Mouse (Mus musculus): ENCODE results near the gene Pomt1.
A peak's percentile ranks its signal among the peaks of the same experiment; 100 is the strongest.
"Not testable (repeated sequence)": the region's sequence is repeated elsewhere in the genome, so short reads cannot be mapped to it uniquely, and the experiment has no call there.

The Pomt1 gene

DNA sequence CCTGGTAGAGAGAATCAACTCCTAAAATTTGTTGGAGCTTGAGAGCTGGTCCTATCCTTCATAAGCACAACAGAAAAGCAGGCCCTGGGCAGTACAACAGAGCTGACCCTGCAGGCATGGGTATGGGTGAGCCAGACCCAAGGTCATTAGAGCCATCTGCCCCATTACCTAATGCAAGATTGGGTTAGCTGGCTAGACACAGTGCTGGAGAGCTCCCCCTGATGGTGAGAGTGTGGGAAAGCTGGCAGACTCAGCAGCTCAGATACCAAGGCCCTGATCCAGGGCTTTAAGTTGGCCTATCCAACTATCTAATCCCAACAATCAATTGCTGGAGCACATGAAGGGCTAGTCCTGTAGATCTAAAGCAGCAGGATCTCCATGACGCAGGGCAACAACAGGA, 46.3 kb downstream of the Pomt1 start:
- DNase-seq (ENCODE audit: low spot score in 2 of 2), result peak; percentile 52 to 59

DNA sequence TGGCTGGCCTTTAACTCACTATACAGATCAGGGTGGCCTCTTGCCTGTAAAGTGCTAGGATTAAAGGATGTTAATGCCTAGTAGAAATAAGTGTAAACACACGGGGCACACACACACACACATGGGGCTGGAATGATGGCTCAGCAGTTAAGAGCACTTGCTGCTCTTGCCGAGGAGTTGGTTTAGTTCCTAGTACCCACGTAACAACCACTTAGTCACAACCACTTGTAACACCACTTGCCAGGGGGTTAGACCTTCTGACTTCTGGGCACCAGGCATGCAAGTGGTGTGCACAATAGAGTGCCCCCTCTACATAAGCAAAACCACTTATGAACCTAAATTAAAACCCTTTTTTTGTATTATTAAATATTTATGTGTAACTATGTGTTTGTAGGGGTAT, 47.6 kb downstream of the Pomt1 start:
- DNase-seq (ENCODE audit: low spot score in 2 of 2), result no peak

DNA sequence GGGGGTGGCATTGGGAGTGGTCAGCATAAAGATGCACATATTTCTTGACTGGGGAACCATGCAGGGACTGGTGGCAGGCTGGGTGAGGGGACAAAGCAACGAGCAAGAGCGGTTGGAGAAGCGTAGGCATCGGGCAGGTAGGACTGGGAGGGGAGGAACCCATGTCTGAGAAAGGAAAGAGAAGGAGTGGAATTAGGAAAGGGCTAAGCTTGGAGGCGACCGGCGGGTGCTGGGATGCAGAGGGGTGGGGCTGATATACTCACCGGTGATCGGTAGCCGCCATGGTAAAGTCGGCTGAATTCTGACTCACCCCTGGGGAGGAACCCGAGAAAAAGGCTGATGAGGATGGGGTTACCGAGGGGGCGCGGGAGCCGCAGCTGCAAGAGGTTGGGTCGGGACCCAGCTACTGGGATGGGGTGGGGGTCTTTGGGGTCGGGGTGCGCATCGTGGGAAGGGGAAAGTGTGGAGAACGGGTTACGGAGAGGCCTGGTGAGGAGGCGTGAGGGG, 51.0 kb downstream of the Pomt1 start, which contains the start of gene Golga2:
Gene Golga2 (plus strand): TSS at position 51 of the 507 bp plus-strand sequence.
- peak; percentile 12 to 32 for DNase-seq (ENCODE audit: low spot score in 2 of 2)

DNA sequence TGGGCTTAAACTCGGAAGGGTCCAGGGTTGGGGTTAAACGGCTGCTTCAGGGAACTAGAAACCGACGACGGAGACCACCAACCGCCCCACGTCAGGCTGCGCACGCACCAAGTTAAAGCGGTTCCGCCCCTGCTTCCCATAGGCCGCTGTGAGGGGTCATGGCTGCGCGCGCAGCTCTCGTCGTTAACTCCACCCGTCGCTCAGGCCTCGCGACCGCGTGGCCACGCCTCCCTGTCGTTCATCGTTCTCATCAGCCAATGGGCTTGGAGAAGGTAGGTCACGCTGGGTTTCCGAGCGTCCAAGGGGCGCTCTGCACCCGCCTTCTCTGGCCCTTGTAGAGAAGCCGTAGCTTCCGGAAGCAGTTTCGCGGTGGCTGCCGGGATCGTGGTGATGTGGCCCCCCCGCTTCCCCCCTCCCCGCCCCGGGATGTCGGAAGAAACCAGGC, 51.6 kb downstream of the Pomt1 start, which contains the start of gene Swi5:
Gene Swi5 (minus strand): TSS at position 153 of the 445 bp plus-strand sequence.
- DNase-seq (ENCODE audit: low spot score in 2 of 2), result peak; percentile 97 to 99

DNA sequence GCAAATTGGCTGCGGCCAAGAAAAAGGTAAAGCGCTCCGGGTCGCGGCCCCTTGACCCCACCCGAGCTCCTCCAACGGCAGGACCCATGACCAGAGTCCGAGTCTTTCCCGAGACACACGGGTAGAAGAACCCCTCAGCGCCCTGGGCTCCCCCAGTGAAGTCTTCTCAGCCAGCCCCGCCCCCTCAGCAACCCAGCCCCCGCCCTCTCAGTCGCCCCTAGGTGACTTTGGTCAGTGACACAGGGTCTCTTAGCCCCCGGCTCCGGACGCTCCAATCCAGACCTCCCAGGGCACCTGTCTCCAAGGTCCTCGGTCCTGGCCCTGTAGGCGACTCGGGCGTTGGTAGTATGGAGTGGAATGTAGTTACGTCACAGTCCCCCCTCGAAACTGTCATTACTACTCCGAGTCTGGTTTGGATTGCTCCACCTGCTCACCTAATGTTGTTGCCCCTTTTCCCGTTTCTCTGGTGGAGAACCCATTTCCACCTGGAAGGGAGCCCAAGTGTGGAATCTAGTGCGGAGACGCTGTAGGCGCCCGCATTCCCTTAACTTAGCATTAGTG, 52.1 kb downstream of the Pomt1 start:
- no peak for DNase-seq (ENCODE audit: low spot score in 2 of 2)

DNA sequence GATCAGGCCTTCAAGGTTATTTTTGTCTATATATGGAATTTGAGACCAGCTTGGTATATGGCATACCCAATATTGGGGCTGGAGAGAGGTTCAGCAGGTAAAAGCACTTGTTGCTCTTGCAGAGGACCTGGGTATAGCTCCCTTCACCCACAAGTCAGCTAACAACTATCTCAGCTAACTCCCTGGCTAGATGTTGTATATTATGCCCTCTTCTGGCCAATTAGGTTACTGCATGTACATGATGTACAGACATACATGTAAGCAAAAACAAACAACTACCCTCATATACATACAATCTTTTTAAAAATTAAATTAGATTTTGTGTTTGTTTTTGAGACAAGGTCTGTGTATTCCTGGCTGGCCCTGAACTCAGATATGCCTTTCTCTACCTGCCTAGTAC, 53.2 kb downstream of the Pomt1 start:
- DNase-seq (ENCODE audit: low spot score in 2 of 2), result peak; percentile 20 to 63

DNA sequence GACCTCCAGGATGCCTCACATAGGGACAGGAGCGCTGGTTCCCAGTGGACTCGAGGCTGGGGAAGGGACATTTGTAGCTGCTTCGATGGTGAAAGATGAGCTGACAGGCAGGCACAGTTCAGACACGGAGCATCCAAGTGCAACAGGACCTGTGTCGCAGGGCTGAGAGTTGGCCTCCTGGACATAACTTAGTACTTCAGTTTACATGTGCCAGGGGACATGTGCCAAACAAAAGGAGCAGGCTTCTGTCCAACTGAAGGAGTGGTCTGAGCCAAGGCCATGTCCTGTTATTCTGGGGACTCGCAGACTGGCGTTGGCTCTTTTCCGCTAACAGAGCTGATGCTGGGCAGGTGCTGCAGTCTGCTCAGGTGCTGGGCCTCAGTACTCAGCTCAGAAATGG, 58.0 kb downstream of the Pomt1 start:
- no peak for DNase-seq (ENCODE audit: low spot score in 2 of 2)

DNA sequence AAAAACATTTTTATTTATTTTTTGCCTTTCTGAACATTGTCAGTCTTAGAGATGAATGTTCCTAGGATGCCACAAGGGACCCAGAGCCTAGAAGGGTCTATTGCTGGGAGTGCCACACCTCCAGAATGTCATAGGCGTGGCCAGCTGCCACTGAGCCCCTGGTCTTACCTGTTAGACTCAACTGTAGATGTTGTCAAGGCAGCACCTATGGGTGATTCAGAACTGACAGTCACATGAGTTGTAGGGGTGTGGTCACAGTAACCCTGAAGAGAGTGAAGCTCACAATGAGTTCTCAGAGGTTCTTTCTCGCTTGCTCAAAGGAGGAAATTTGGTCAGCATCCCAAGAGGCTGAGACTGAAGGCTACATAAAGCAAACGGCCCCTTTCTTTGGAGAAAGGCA, 58.9 kb downstream of the Pomt1 start:
- DNase-seq (ENCODE audit: low spot score in 2 of 2), result no peak

DNA sequence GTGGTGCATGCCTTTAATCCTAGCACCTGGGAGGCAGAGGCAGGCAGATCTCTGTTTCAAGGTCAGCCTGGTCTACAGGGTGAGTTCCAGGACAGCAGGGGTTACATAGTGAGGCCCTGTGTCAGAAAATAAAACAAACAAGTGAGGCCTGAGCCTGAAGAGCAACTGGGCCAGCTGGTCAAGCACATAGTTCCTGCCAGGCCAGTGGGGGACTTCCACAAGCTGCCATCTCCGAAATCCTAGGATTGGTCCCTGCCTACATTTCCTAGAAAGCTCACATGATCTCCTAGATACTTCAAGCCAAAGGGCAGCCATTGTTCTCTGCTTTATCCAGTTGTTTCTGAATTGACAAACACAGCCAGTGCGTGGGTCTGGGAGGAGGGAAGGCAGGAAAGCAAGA, 59.5 kb downstream of the Pomt1 start:
- not testable (repeated sequence) for DNase-seq (ENCODE audit: low spot score in 2 of 2)

DNA sequence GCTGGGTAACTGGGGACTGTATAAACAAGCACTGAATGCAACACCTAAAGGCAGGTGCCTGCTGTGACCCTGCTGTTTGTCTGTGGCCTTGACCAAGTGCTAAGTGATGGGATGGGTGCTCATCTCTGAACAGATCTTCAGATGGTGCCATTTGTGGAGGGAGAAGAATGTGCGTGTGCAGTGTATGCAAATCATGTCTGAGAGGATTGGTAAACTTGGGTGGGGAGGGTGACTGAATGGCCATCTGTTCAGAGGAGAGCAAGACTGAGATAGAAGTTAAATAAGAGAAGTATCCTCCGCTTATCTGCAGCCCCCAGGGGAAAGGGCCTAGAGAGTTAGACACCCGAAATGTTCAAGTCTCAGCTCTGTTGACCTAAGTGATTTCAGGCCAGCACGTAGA, 63.1 kb downstream of the Pomt1 start:
- no peak for DNase-seq (ENCODE audit: low spot score in 2 of 2)

DNA sequence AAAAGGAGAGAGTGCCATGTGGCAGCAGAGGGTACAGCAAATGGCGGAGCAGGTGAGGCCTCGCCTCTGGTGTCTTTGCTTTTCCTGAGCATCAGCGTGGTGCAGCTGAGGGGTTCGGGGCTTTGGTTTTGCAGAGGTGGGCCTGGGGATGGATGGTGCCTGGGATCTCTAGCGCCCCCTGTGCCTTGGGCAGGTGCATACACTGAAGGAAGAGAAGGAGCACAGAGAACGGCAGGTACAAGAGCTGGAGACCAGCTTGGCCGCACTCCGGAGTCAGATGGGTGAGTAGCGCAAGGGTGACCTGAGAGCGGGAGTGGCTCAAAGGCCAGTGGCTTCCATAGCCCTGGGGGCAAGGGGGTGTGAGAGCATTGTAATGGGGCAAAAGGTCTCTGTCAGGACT, 66.6 kb downstream of the Pomt1 start:
- no peak for DNase-seq (ENCODE audit: low spot score in 2 of 2)

DNA sequence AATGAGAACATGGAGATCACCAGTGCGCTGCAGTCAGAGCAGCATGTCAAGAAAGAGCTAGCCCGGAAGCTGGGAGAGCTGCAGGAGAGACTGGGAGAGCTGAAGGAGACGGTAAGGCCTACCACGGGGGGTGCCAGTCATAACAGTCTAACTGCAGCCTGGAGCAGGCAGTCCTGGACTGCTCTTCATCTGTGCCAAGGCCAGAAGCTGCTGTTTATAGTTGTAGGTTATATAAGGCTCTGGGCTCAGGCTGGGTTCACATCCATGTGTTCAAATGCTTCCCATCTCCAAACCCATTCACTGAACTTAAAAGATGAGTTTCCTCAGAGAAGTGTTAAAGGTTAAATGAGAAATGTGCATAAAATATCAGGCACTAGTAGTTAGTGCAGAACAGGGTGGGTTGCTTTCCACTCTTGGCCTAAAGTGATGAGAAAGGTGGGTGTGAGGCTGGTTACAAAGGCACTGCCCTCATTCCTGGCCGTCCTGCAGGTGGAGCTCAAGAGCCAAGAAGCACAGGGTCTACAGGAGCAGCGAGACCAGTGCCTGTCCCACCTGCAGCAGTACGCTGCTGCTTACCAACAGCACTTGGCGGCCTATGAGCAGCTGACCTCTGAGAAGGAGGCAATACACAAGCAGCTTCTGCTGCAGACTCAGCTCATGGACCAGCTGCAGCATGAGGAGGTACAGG, 67.9 kb downstream of the Pomt1 start:
- peak; percentile 27 to 31 for DNase-seq (ENCODE audit: low spot score in 2 of 2)

Measured in spleen, postnatal 36 days (tissue).